Mouse (Mus musculus) heart, adult 18-20 months (tissue): ENCODE measurements at regions not wholly inside any gene's neighbourhood (a gene's known extent, or its start where the extent isn't known, plus 50 kb on each side); places are given as distances from the start of the nearest gene placed in this dataset.

Experiments used
- DNase-seq, 2 experiments: peaks; one replicate each; pipeline ENCODE4 v3.0.0; 2021 to 2022; ENCODE audit warnings: mixed read lengths in 1 of 2

GRCm38 (mm10) chr2:45608926-45609325 is 491.7 kb upstream of the Zeb2 start:
- no peak for DNase-seq

DNA sequence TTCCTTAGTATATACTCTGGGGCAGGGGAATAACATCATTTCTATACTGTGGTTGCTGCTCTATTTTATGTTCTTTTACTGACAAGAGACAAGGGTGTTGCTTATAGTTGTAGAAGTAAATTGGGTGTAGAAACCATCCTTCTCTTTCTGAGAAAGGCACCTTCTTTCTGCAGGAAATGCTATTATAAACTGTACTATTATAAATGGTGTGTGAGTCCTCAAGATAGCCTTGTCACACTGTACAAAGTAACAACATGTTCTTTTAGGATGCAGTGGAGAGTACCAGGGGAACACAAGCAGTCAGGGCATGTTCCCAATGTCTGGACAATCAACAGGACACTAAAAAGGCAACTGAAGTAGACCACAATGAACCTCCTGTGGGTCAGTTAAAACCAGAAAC is 490.2 kb upstream of the Zeb2 start:
- DNase-seq = no peak

GRCm38 (mm10) chr2:45601332-45601900 is 484.2 kb upstream of the Zeb2 start:
- DNase-seq = no peak

GRCm38 (mm10) chr2:45593765-45594164 is 476.6 kb upstream of the Zeb2 start:
- DNase-seq = peak; percentile 29 to 52

DNA sequence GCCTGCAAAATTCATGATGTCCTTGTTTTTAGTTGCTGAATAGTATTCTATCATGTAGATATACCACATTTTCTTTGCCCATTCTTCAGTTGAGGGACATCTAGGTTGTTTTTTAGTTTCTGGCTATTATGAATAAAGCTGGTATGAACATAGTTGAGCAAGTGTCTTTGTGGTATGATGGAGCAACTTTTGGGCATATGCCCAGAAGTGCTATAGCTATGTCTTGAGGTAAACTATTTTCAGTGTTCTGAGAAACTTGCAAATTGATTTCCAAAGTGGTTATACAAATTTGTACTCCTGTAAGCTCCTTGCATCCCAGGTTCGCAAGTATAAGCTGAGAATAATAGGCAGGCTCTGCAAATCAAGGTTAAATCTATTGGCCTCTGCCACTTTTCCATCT is 473.8 kb upstream of the Zeb2 start:
- no peak for DNase-seq

DNA sequence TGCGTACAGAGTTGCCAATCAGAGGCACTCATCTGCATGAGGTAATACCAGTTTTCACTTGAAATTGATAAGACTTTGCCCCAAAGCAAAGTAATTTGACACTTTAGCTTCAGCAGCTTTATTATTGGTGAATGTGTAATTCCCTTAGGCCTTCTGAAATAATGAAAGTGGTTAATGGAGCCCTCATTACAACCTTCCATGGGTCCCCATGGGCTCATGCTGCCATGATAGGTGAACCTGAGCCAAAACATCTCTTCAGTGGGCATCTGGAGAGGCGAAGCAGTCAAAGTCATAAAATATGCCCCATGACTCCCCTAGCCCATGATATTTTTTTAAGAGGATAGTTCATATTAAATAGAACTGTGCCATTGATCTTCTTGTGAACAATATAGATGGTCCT is 471.1 kb upstream of the Zeb2 start:
- DNase-seq = no peak

GRCm38 (mm10) chr2:45586588-45587200 is 469.5 kb upstream of the Zeb2 start:
- DNase-seq = peak in 1 of 2 experiments; percentile 10

- DNase-seq = peak in 1 of 2 experiments; percentile 64
Measured at GRCm38 (mm10) chr2:45581549-45581925, 464.3 kb upstream of the Zeb2 start.

- peak; percentile 69 to 75 for DNase-seq
Measured at GRCm38 (mm10) chr2:45580838-45581548, 463.8 kb upstream of the Zeb2 start.

- peak; percentile 73 to 82 for DNase-seq
Measured at GRCm38 (mm10) chr2:45572906-45573305, 455.7 kb upstream of the Zeb2 start.

GRCm38 (mm10) chr2:45554707-45555106 is 437.5 kb upstream of the Zeb2 start:
- DNase-seq = no peak

- DNase-seq = no peak
Measured at GRCm38 (mm10) chr2:45541394-45541793, 424.2 kb upstream of the Zeb2 start.

DNA sequence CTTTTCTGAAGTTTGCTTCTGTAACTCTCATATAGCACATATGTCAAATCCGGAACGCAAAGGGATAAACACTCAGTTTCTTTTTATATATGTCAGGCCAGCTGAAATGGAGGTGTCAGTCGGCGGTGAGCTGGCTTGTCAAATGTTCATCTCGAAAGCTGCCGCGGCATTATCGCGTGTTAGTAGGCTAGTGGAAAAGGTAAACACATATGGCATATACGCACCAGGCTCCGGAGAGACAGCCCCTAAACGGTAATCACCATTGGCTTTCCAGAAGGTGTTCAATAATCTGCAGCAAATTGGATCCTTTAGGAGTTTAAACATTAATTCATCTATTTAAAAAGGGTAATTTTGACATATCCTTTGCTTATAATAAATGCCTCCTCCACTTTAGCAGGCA is 421.8 kb upstream of the Zeb2 start:
- DNase-seq = no peak

DNA sequence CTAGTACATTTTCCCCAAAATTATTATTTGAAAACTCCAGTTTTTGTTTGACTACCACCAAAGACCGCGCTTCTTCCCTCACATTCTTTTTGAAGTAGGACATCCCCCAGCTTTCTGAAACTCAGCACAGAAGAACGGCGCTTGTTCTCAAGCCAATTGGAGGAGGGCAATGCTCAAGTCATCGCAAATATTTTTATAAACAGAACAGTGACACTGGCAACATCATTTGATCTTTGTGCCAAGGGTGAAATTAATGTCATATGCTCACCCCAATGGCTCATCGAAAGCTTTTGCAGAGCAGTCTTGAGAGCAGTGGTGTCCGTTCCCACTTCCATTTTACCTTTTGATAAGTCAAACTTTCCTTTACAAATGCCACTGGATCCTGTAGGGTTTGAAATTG is 420.5 kb upstream of the Zeb2 start:
- DNase-seq = no peak

DNA sequence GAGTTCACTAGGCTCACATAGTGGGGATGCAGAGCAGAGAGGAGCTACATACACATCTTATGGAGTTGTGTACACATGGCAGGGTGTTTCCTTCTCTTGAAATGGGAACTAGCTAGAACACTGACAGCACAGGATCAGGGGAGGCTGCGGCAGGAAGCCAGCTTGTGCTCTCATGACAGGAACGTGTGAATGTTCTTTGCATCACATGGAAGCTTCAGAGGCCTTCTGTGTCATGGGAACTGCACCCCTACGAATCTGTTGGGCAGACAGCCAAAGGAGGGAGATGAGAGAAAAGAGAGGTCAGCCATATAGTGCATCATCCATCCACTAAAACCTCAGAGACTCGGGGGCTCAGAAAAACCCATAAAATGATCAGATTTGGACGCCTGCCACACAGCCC is 417.6 kb upstream of the Zeb2 start:
- peak; percentile 30 to 44 for DNase-seq

- DNase-seq = no peak
Measured at GRCm38 (mm10) chr2:45522310-45522709, 405.1 kb upstream of the Zeb2 start.

DNA sequence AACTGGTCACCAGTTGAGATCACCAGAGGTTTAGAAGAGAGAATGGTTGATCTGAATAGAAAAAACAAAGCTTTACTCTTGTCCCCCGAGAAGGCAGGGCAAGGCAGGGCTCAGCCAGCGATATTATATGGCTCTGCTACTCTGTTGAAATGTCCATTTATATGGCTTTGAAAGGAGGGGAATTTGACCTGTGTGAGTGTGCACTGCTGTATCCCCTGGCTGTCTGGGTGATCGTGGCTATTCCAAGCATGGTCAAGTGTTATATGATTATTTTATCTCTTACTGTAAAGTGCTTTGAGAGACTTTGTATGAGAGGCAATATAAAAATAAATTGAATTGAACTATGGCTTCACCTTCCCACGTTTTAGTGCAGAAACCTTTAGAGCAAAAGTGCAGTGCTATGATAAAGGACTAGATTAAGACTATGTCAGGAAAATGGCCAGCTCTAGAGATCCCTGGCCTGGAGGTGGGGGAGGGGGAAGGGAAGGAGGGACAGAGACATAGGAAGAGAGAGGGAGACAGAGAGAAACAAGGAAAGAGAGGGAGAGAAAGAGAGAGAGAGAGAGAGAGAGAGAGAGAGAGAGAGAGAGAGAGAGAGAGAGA is 402.5 kb upstream of the Zeb2 start:
- DNase-seq = no peak

GRCm38 (mm10) chr2:45514290-45515180 is 397.3 kb upstream of the Zeb2 start:
- peak; percentile 70 to 76 for DNase-seq

DNA sequence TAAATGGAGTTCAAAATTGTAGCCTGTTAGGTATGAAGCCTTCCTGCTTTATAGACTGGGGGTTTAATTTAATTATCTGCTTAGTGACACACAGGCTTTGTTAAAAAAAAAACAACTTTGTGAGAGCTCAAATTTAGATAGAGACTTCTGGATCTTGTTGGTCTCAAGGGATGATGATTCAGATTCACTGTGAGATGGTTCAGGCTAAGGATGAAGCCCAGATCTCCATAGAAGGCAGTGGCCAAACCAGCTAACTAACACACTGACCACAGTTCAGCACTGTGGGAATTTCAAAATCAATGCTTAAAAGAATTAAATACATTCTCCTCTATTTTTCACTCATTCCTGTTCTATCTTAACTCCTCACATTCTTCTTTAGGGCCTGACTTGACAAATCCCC is 395.7 kb upstream of the Zeb2 start:
- peak in 1 of 2 experiments; percentile 59 for DNase-seq

GRCm38 (mm10) chr2:45511791-45512190 is 394.6 kb upstream of the Zeb2 start:
- DNase-seq = no peak

DNA sequence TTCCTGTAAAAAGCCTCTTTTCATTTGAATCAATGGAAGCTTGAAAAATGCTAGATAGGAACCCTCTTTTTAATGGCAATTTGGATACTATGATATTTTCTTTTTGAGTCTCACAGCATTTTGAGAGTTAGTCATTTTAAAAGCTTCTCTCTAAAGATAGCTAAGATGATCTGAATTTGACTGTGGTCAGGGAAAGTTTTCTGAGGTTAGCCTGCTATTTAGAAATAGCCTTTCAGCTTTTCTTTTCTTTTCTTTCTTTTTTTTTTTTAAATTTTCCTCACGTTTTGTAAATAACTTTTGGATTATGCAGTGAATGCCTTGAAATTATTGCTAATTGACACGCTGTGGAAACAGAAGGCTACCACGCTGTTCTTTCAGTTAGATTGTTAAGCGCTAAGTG is 387.3 kb upstream of the Zeb2 start:
- no peak for DNase-seq

DNA sequence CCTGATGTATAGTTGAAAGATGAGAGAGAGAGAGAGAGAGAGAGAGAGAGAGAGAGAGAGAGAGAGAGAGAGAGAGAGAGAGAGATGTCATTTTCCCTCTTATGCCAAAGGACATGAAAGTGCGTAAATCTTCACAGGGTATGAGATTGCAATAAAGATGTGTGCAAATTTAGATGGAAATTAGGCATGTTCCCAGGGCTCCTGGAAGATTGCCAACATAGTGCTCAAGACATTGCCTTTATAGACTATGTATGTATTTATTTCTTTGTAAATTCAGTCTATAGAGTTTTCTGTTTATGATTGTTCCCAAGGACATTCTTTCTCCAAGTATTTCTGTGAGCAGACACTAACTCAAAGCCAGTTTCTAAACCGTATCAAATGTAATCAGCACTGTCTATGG is 376.5 kb upstream of the Zeb2 start:
- no peak for DNase-seq
